In the genomic region with DNA sequence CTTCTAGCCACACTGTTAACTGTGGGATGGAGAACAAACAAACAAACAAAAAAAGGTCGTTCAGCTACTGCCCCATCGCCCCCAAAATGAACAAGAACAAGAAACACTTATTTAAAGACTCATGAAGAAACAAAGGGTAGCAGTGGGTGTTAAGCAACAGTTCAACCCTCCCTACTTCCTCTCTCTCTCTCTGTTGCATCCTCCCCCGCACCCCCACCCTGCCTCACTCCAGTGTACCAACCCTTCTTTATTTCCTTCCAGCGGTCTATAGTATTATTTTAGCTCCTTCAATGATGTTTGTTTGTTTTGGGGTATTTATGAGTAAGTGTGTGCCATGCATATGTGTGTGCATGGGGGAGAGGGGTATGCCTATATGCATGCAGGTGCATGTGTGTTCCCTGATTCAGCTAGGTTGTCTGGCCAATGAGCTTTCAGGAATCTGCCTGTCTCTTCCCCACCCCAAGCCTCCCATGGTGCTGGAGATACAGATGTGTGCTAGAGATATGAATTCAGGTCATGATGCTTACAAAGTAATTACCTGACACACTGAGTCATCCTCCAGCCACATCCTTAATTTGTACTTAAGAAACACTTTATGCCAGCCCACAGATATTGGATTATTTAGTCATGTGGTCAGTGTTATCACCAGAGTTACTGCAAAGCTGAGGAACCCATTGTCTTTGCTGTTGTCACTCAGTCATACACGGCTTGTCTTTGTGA, we compare ENCODE assay signal across 17 mouse cellular contexts. TPM values are rescaled to one million over a fixed set of nuclear protein-coding genes. Genes with fewer than 3 reads are reported as not detected.
DNase-seq lines count a peak whose midpoint lies in the region; ATAC-seq lines count a peak whose summit lies in the region.
"Had no signal": no experiment of that assay in that cellular context is flagged by ENCODE, and none has a peak within 500 bp of the region (broad histone marks: within the 10 kb centered on the region; RNA-seq: fewer than 3 reads in every experiment).

No protein-coding gene starts in this region.

- H3K36me3 ChIP-seq in liver, embryonic 13.5 days: no peaks in the 10 kb centered on the region
- no peaks in the 10 kb centered on the region for H3K36me3 ChIP-seq in forebrain, embryonic 10.5 days (replicated peaks)
- H3K36me3 ChIP-seq in hindbrain, embryonic 14.5 days (replicated peaks; ENCODE audit: control insufficient read depth, insufficient read depth): no peaks in the 10 kb centered on the region
- H3K36me3 ChIP-seq: hindbrain, embryonic 15.5 days; limb, embryonic 12.5 days; stomach, embryonic 15.5 days had no signal

- peaks cover 3% of the 10 kb centered on the region for H3K4me1 ChIP-seq in liver, embryonic 13.5 days (replicated peaks)
- no peaks in the 10 kb centered on the region for H3K4me1 ChIP-seq in forebrain, embryonic 10.5 days
- no peaks in the 10 kb centered on the region for H3K4me1 ChIP-seq in hindbrain, embryonic 14.5 days (replicated peaks; ENCODE audit: control insufficient read depth, insufficient read depth, low read length)
- H3K4me1 ChIP-seq: hindbrain, embryonic 15.5 days; limb, embryonic 12.5 days; stomach, embryonic 15.5 days had no signal

- peak; percentile 43; the same call in 1 of the 2 replicates for ATAC-seq in liver, embryonic 13.5 days (ENCODE audit: low read depth)
- peak; percentile 63 for ATAC-seq in neutrophil, adult 5-6 weeks (ENCODE audit: extremely low read depth, insufficient number of reproducible peaks, low FRiP score, poor library complexity, severe bottlenecking)
- ATAC-seq in hindbrain, embryonic 14.5 days (ENCODE audit: low FRiP score): no peak

- H3K9ac ChIP-seq in liver, embryonic 13.5 days: no peak overlapping the region
- no peak overlapping the region for H3K9ac ChIP-seq in hindbrain, embryonic 14.5 days
- H3K9ac ChIP-seq: hindbrain, embryonic 15.5 days; limb, embryonic 12.5 days; stomach, embryonic 15.5 days had no signal

- H3K27me3 ChIP-seq in liver, embryonic 13.5 days: no peaks in the 10 kb centered on the region
- no peaks in the 10 kb centered on the region for H3K27me3 ChIP-seq in forebrain, embryonic 10.5 days (ENCODE audit: poor library complexity, severe bottlenecking)
- no peaks in the 10 kb centered on the region for H3K27me3 ChIP-seq in hindbrain, embryonic 14.5 days (ENCODE audit: control insufficient read depth, insufficient read depth, low read length)
- H3K27me3 ChIP-seq: hindbrain, embryonic 15.5 days; limb, embryonic 12.5 days; stomach, embryonic 15.5 days had no signal

- 29% methylated on average over 5 of the region's 5 CpGs for WGBS in liver, embryonic 13.5 days (ENCODE audit: insufficient replicate concordance)
- WGBS in forebrain, embryonic 10.5 days: 82% methylated on average over 5 of the region's 5 CpGs
- 80% methylated on average over 5 of the region's 5 CpGs for WGBS in hindbrain, embryonic 14.5 days

- no peak overlapping the region for H3K27ac ChIP-seq in liver, embryonic 13.5 days
- no peak overlapping the region for H3K27ac ChIP-seq in forebrain, embryonic 10.5 days
- no peak overlapping the region for H3K27ac ChIP-seq in hindbrain, embryonic 14.5 days
- H3K27ac ChIP-seq: hindbrain, embryonic 15.5 days; limb, embryonic 12.5 days; stomach, embryonic 15.5 days had no signal

- no peak overlapping the region for H3K4me3 ChIP-seq in liver, embryonic 13.5 days (replicated peaks)
- H3K4me3 ChIP-seq in forebrain, embryonic 10.5 days: no peak overlapping the region
- no peak overlapping the region for H3K4me3 ChIP-seq in hindbrain, embryonic 14.5 days (replicated peaks; ENCODE audit: low read length)
- H3K4me3 ChIP-seq: erythroblast, embryonic 14.5 days; hindbrain, embryonic 15.5 days; limb, embryonic 12.5 days; stomach, embryonic 15.5 days had no signal

- no peaks in the 10 kb centered on the region for H3K9me3 ChIP-seq in liver, embryonic 13.5 days (replicated peaks)
- H3K9me3 ChIP-seq in forebrain, embryonic 10.5 days: no peaks in the 10 kb centered on the region
- no peaks in the 10 kb centered on the region for H3K9me3 ChIP-seq in hindbrain, embryonic 14.5 days (ENCODE audit: control insufficient read depth, low read length)
- H3K9me3 ChIP-seq: hindbrain, embryonic 15.5 days; limb, embryonic 12.5 days; stomach, embryonic 15.5 days had no signal

- no peak overlapping the region for H3K4me2 ChIP-seq in liver, embryonic 13.5 days
- no peak overlapping the region for H3K4me2 ChIP-seq in hindbrain, embryonic 14.5 days (replicated peaks)
- H3K4me2 ChIP-seq: hindbrain, embryonic 15.5 days; limb, embryonic 12.5 days; stomach, embryonic 15.5 days had no signal

- peak; percentile 91 for DNase-seq in 416B (ENCODE audit: low read depth)
- DNase-seq in MEL-GATA-1-ER (ENCODE audit: extremely low read depth, low read depth): peak; percentile 95
- DNase-seq in liver, embryonic 13.5 days: no peak
- no peak for DNase-seq in forebrain, embryonic 10.5 days (ENCODE audit: extremely low spot score, low spot score)
- no peak for DNase-seq in layer of hippocampus, adult 9-10 months (ENCODE audit: low spot score)
- DNase-seq in hindbrain, embryonic 14.5 days (ENCODE audit: low spot score): no peak
- no peak for DNase-seq in adrenal gland, adult 2 months
- DNase-seq: adrenal gland, adult 8-10 months; cerebellum, postnatal 14 days; kidney, postnatal 4 days; midbrain, embryonic 14.5 days had no signal

RNA-seq across cellular contexts. Expression of a gene that starts 5.7 kb away (rescaled TPM):
- 3.8 and 6.3 TPM in 2 replicates for polyA plus RNA-seq in liver, embryonic 13.5 days (2015; fragmentation: Nextera tagmentation; extraction: Ambion mirVana)
- 346 and 366 TPM in 2 replicates for total RNA-seq in neutrophil, adult 5-6 weeks (2017)
- polyA plus RNA-seq in forebrain, embryonic 10.5 days (2016; fragmentation: Nextera tagmentation; extraction: Ambion mirVana): 0.42 and 0.46 TPM in 2 replicates
- polyA plus RNA-seq in hindbrain, embryonic 14.5 days (2014; fragmentation: Nextera tagmentation; extraction: Ambion mirVana): 1.1 and 1.7 TPM in 2 replicates
- total RNA-seq in adrenal gland, adult 2 months (2021): 1 to 10 TPM; 4.6 to 5.8 TPM
- 0.42 and 0.79 TPM in 2 replicates for polyA plus RNA-seq in adrenal gland, adult 2 months (2012; rRNA removed)
- polyA plus RNA-seq: erythroblast, embryonic 14.5 days had no signal

RNA-seq across cellular contexts. Expression of a gene that starts 50.3 kb away (rescaled TPM):
- not detected in 2 replicates for polyA plus RNA-seq in liver, embryonic 13.5 days (2015; fragmentation: Nextera tagmentation; extraction: Ambion mirVana)
- total RNA-seq in neutrophil, adult 5-6 weeks (2017): 46.8 and 52.7 TPM in 2 replicates
- polyA plus RNA-seq in forebrain, embryonic 10.5 days (2016; fragmentation: Nextera tagmentation; extraction: Ambion mirVana): not detected in 2 replicates
- polyA plus RNA-seq in hindbrain, embryonic 14.5 days (2014; fragmentation: Nextera tagmentation; extraction: Ambion mirVana): not detected in 2 replicates
- total RNA-seq in adrenal gland, adult 2 months (2021): under 1 TPM; 0.10 to 0.12 TPM
- 0.07 and 0.13 TPM in 2 replicates for polyA plus RNA-seq in adrenal gland, adult 2 months (2012; rRNA removed)
- total RNA-seq: gastrocnemius, adult 8-10 months had no signal
- polyA plus RNA-seq: erythroblast, embryonic 14.5 days; hindbrain, embryonic 15.5 days; limb, embryonic 12.5 days; midbrain, embryonic 14.5 days; stomach, embryonic 15.5 days had no signal

Comparison
In these comparisons a context has a peak if more than half of its experiments do, and no peak if none do; other contexts are left out.
1. DNase-seq: peak in 416B (single experiment) and MEL-GATA-1-ER (single experiment); none in liver, embryonic 13.5 days (single experiment), forebrain, embryonic 10.5 days (single experiment), layer of hippocampus, adult 9-10 months (single experiment), hindbrain, embryonic 14.5 days (single experiment) and adrenal gland, adult 2 months (single experiment).